Mouse (Mus musculus): ENCODE measurements at regions not wholly inside any gene's neighbourhood (a gene's known extent, or its start where the extent isn't known, plus 50 kb on each side); places are given as distances from the start of the nearest gene placed in this dataset.

GRCm38 (mm10) chr9:31993631-31994601 lies 80.7 kb upstream of the Barx2 start:
- TF ChIP-seq GATA1 (IDR thresholded peaks at IDR 0.05; ENCODE audit: borderline replicate concordance, low read length) (no peak), FLI1 (IDR thresholded peaks at IDR 0.05; ENCODE audit: low read length) (no peak)
